Mouse (Mus musculus): ENCODE results near the gene Krt81. TPM values are rescaled to one million over a fixed set of nuclear protein-coding genes. Genes with fewer than 3 reads are reported as not detected.
A peak's percentile ranks its signal among the peaks of the same experiment; 100 is the strongest.

Krt81 gene
- total RNA-seq, 2 experiments from 2014 or later = not detected

DNA sequence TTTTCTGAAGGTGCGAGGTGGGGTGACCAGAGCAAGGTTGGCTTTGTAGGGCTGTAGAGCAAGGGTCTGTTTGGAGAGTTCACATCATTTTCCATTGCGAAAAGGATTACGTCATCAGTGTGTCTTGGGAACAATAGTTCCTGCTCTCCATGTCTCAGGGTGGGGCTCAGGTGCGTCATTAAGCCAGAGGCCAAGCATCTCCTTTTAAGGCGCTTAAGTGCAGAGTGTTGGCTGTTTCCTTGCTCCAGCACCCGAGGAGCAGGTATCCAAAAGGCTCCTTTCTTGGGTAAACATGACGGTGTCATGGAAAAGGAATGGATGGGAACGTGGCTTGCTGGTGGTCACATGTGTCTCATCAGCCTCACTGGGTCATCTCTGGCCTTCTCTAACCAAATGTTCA is 8.8 kb downstream of the Krt81 start:
- no peak for DNase-seq (ENCODE audit: low spot score in 2 of 2)

DNA sequence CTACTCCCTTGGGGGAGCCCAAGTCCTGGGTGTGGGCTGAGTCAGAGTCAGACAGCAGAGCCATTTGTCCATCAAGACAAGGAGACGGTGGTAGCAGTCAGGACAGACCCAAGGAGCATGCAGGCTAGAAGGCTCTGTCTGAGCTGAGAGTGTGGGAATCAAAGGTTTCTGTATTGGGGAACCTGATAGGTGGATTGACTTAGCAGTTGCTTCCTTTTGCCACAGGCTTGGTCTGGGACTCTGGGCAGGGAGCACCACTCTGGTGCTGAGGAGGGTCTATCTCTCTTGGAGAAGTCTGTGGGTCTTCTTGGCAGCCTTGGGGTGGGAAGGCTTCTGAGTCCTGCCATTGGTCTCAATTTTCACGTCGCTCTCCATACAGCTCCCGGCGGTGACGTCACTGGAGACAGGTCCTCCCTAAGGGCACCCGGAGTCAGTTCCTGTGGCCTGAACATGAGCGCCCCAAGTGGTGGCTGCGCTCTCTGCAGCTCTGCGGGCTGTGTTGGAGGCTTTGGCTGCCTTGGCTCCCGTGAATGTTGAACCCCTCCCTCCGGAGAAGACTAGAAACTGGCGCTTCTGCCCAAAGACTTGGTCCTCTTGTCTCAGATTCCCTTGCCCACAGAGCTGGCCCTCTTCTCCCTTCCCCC is 10.3 kb downstream of the Krt81 start:
- peak; percentile 79 to 83 for DNase-seq (ENCODE audit: low spot score in 2 of 2)

DNA sequence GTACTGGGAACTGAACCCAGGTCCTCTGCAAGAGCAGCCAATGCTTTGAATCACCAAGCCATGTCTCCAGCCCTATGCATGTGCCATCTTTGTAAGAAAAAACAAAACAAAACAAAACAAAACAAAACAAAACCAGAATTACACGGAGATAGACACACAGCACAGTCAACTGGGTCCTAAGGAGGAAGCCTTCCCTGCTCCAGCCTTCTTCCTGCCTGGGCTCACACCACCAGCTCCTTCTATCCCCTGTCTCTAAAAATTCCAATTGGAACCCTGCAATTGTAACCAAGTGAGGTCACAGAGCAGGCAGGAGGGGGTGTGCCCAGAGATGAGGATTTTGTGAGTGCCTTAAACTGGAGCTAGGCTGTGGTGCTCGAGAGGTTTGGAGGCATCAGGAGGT is 16.1 kb downstream of the Krt81 start, which contains the start of gene Krt88:
Krt88 (plus strand) TSS at position 301 of the 400 bp plus-strand sequence.
- no peak for DNase-seq (ENCODE audit: low spot score in 2 of 2)

DNA sequence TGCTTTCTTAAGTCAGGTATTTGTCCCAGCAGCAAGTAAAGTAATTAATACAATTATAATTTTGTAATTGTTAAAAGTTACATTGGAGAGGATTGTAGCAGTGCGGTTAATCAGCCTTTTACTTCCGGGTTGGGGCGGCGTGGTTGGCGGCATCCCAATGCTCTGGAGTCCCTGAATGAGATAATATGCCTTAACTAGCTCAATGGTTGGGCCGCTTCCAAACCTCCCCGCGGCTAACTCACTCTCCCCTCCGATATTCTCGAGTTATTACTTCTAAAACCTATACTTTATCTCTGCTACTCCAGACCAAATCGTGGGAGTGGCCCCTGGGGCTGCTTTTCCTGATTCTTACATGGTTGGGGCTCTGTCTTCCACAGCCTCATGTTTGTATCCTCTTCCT is 17.0 kb downstream of the Krt81 start:
- DNase-seq (ENCODE audit: low spot score in 2 of 2) = no peak

DNA sequence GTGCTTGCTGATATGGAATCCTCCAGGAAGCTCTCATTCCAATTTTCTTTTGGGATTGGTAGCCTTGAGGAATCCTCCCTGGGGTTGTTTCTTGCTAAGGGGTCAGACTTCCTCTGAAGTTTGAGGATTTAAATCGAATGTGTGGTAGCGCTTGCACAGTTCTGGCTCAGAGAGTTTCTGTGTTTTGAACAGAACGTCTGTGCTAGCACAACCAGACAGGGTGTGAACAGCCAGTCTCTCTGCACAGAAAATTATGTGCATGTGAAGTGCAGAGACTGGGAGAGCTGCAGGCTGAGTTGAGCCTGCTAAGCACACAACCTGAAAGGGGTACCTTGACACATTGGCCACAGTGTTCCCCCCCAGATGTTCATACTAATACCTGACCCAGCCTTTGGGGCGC is 22.7 kb downstream of the Krt81 start:
- no peak for DNase-seq (ENCODE audit: low spot score in 2 of 2)

DNA sequence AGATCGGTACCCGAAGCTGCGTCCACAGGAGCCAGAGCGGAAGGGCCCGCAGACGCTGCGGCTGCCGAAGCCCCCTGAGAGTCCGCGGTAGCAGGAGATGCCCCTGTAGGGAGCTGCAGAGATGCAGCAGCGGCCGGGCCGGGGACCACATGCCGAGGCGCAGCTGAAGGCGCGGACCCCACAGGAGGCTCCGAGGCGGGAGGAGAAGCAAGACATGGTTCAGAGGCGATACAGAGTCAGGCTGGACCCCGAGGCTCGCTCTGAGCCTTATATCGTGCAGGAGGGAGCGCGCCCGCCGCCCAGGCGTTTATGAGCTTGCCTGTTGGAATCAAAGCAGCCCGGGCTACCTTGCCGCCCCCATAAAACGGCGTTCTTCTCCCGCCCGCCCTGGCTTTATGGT is 25.0 kb downstream of the Krt81 start, which contains the start of gene Krt87:
Krt87 (minus strand) TSS at position 250 of the 400 bp plus-strand sequence.
- no peak for DNase-seq (ENCODE audit: low spot score in 2 of 2)

DNA sequence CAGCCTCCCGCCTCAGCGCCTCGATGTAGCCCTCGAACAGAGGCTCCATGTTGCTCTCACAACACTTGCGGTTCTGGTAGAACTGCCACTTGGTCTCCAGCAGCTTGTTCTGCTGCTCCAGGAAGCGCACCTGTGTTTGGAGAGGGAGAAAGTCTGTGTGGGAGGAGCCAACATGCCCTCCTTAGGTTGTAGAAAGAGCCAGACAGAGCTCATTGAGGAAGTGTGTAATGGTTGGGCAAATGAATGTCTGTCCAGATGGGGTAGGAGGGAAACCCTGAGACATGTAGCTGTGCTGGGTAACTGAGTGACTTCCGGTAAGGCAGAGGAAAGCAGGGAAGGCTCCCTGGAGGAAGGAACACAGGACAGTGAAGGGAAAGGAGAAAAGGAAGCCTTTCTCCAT is 26.9 kb downstream of the Krt81 start:
- no peak for DNase-seq (ENCODE audit: low spot score in 2 of 2)

DNA sequence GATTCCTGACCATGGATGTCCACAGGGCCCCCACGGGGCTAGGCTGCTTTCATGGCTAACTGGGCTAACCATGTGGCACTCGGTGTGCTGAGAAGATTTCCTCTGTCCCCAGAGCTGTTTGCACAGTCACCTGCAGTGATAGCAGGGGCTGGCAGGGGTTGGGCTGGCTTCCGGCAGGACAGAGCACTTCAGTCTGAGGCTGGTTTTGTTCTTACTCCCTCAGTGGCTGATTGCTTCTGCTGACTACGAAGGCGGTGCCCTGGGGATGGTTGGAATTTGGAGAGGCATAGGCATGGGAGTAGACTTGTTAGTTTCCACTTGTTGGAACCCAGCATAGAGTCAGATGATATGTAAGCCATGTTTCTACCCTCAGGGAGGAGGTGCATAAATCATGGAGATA is 38.6 kb downstream of the Krt81 start:
- no peak for DNase-seq (ENCODE audit: low spot score in 2 of 2)

DNA sequence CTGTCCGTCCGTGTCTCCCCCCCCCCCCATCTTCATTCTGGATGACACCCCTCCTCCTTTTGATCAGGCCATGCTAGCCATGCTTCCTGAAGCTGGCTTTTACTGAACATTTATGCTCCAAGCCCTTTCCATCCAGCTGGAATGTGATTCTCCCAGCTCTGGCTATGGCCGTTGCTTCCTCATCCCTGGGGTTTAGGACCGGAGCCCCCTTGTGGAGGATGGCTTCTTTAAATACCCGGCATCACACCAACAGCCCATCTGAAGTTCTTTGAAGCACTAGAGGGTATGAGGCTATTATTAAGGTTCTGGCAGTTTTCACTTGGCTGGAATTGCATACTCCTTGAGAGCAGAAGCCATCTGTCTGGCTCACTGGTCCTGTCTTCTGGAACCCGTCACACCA is 42.6 kb downstream of the Krt81 start:
- peak; percentile 23 to 43 for DNase-seq (ENCODE audit: low spot score in 2 of 2)

DNA sequence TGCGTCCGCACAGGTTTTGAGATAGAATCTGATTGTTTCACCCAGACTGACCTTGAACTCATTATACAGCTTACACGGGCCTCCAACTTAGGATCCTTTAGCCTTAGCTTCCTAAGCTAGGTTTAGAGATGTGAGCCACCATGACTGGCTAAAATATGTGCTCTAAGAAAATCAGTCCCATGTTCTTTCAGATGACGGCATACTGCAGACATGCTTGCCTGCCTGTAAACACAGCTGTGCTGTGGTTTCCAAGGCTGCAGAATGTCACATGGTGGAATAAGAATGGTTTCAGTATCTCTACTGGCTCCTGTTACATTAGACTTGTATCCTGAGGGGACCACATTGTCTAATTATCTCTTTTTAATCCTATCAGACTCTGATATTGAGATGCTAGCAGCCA is 44.6 kb downstream of the Krt81 start:
- no peak for DNase-seq (ENCODE audit: low spot score in 2 of 2)

DNA sequence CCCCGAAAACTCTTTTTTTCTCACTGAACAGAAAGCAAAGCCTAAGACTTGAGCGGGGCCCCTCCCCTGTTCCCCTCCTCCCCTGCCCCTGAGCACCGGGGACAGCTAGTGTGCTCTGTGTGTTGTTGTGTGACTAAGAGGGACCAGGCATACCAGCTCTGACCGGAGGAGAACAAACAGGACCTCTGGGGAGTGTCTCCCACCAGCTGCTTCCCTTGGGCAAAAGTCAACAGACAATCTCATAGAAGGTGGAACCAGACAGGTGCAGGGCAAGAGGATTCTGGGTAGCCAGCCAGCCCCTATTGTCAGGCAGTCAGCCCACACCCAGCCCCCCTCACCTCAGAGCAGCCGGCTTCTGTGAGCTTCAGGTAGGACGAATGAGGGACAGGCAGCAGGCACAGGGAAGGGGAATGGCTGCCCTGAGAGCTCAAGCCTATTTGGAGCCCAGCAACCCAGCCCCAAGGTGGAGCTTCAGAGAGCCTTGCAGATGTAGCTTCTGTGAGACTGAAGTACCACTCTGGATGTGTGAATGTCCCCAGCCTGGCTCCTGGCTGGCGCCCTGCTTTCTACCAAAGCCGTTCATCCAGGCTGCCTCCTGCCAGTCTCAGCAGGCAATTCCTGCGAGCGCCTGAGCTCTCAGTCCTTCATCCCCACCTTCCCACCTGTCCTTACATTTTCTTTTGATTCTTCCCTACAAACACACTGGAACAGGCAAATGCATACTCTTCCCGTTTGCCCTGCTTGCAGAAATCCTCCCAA is 48.6 kb downstream of the Krt81 start:
- no peak for DNase-seq (ENCODE audit: low spot score in 2 of 2)

DNA sequence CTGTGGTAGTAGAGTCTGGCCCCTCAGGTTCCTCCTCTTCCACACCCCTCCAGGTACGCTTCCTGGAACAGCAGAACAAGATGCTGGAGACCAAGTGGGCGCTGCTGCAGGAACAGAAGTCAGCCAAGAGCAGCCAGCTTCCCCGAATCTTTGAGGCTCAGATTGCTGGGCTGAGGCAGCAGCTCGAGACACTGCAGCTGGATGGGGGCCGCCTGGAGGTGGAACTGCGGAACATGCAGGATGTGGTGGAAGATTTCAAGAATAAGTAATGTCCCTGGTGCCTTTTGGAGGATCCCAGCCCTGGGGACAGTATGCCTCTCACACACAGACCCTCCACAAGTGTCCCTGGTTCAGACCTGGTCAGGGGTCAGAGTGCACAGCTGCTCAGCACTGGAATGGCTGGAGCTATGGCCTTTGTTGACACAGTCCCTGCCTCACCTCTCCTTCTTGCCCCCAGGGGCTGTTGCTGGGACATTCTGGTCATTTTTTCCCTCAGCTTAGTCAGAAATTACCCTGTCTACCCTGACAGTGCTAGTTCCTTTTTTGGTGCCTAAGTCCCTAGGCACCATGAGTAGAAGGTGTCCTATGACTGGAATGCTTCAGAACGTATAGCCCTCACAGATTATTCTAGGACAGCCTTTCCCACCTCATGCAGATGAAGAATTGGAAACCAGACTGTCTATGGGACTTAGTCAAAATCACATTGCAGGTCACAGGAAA is 49.5 kb downstream of the Krt81 start:
- DNase-seq (ENCODE audit: low spot score in 2 of 2) = no peak

DNA sequence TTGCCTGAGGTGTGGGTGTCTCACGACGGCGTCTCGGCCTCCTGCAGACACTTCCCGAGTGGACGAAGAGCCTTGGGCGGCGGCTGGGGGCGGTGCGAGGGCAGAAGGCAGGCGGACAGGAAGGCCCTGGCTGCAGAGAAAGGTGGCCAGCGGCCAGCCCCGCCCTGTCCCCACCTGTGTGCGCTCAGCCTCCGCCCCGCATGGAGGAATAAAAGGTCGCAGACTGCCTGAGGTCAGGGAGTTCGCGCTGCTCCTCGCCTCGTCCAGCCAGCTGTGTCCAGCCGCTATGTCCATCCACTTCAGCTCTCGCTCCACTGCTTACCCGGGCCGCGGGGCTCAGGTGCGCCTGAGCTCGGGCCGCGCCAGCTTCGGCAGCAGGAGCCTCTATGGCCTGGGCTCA is 51.4 kb downstream of the Krt81 start:
- no peak for DNase-seq (ENCODE audit: low spot score in 2 of 2)

DNA sequence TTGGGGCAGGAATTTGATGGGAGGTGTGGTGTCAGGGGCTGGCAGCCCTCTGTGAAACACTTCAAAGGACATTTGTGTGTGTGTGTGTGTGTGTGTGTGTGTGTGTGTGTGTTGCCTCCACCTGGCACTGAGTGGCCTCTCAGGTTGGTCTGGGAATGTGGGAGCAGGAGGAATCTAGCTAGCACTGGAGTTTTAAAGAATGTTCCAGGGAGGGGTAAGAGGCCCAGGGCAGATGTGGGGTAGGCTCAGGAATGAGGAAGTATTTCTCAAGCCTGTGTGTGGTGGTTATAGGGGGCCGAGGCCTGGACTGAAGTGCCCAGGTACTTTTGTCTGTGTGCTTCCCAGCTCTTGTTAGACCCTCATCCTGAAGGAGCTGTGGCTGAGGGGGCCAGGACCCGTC is 52.8 kb downstream of the Krt81 start, which contains the start of gene Krt7:
Krt7 (plus strand) TSS at position 269 of the 400 bp plus-strand sequence.
- DNase-seq (ENCODE audit: low spot score in 2 of 2) = no peak

Other genes with a start within 250 kb of the Krt81 start
- 10 to 100 TPM; 33.3 to 35.3 TPM for gene Grasp, start 239.6 kb downstream of the Krt81 start, total RNA-seq (2021)
- 10 to 100 TPM; 28.4 to 33.9 TPM for gene Nr4a1, start 209.5 kb downstream of the Krt81 start, total RNA-seq (2021)
- 10 to 100 TPM; 41.1 to 43.3 TPM for gene Atg101, start 179.5 kb downstream of the Krt81 start, total RNA-seq (2021)
- not detected for gene 6030408B16Rik, start 170.5 kb downstream of the Krt81 start, total RNA-seq (2021)
- gene Krt80, start 93.6 kb downstream of the Krt81 start, total RNA-seq (2021) = under 1 TPM in 1 of 2 experiments, not detected in 1; 0.23 TPM
- not detected for gene Krt7, start 52.7 kb downstream of the Krt81 start, total RNA-seq (2021)
- gene Krt87, start 24.9 kb downstream of the Krt81 start, total RNA-seq (2021) = under 1 TPM; 0.55 to 0.62 TPM
- not detected for gene Krt88, start 16.0 kb downstream of the Krt81 start, total RNA-seq (2021)
- gene Krt86, start 9.7 kb upstream of the Krt81 start, total RNA-seq (2021) = under 1 TPM in 1 of 2 experiments, not detected in 1; 0.23 TPM
- gene Krt83, start 27.8 kb upstream of the Krt81 start, total RNA-seq (2021) = not detected
- gene Gm49425, start 53.5 kb upstream of the Krt81 start, total RNA-seq (2021) = not detected
- gene Krt84, start 69.1 kb upstream of the Krt81 start, total RNA-seq (2021) = not detected
- not detected for gene Krt82, start 86.9 kb upstream of the Krt81 start, total RNA-seq (2021)
- gene Krt90, start 99.2 kb upstream of the Krt81 start, total RNA-seq (2021) = under 1 TPM in 1 of 2 experiments, not detected in 1; 0.25 TPM
- under 1 TPM in 1 of 2 experiments, not detected in 1; 0.13 TPM for gene Krt75, start 110.2 kb upstream of the Krt81 start, total RNA-seq (2021)
- not detected for gene Gm5414, start 164.4 kb upstream of the Krt81 start, total RNA-seq (2021)
- gene Gm5478, start 183.6 kb upstream of the Krt81 start, total RNA-seq (2021) = not detected
- gene Krt6b, start 216.5 kb upstream of the Krt81 start, total RNA-seq (2021) = not detected
- gene Krt6a, start 230.6 kb upstream of the Krt81 start, total RNA-seq (2021) = not detected
- not detected for gene Krt5, start 249.1 kb upstream of the Krt81 start, total RNA-seq (2021)

Measured in layer of hippocampus, postnatal 10 days (tissue).